In genomic region chr9:110738054-110738453, GRCm38 (mm10) we compare ENCODE assay signal across 17 mouse cellular contexts. TPM values are rescaled to one million over a fixed set of nuclear protein-coding genes. Genes with fewer than 3 reads are reported as not detected.
DNase-seq lines count a peak whose midpoint lies in the region; ATAC-seq and TF ChIP-seq lines count a peak whose summit lies in the region.
"Had no signal": no experiment of that assay in that cellular context is flagged by ENCODE, and none has a peak within 500 bp of the region (broad histone marks: within the 10 kb centered on the region; RNA-seq: fewer than 3 reads in every experiment).

No protein-coding gene starts in this region.

- no peaks in the 10 kb centered on the region for H3K9me3 ChIP-seq in liver, postnatal 0 days (ENCODE audit: low read length)
- H3K9me3 ChIP-seq in liver, embryonic 12.5 days (replicated peaks): no peaks in the 10 kb centered on the region
- H3K9me3 ChIP-seq in MEL (replicated peaks; ENCODE audit: insufficient read depth, low read length): no peaks in the 10 kb centered on the region

- no peaks in the 10 kb centered on the region for H3K36me3 ChIP-seq in liver, postnatal 0 days (replicated peaks; ENCODE audit: insufficient read depth, low read length)
- no peaks in the 10 kb centered on the region for H3K36me3 ChIP-seq in liver, embryonic 12.5 days
- no peaks in the 10 kb centered on the region for H3K36me3 ChIP-seq in MEL (ENCODE audit: control insufficient read depth in 1 of 2, insufficient read depth in 2 of 2, low read length in 2 of 2)

- TF ChIP-seq EP300 in liver, postnatal 0 days (IDR thresholded peaks at IDR 0.05; ENCODE audit: low read depth): no peak
- no peak for TF ChIP-seq EP300 in MEL (IDR thresholded peaks at IDR 0.05; ENCODE audit: low read depth in 1 of 2, low read length in 2 of 2)

- no peaks in the 10 kb centered on the region for H3K79me2 ChIP-seq in MEL (ENCODE audit: control insufficient read depth, insufficient read depth, low read length, poor library complexity)

- H3K27ac ChIP-seq in liver, postnatal 0 days (ENCODE audit: low read depth): no peak overlapping the region
- no peak overlapping the region for H3K27ac ChIP-seq in liver, embryonic 12.5 days
- no peak overlapping the region for H3K27ac ChIP-seq in MEL (ENCODE audit: control insufficient read depth, low read depth, low read length)

- peak; percentile 31 for DNase-seq in kidney, adult 11 months
- no peak for DNase-seq in kidney, adult 8-10 months
- DNase-seq in liver, postnatal 0 days: no peak
- peak; percentile 42 for DNase-seq in MEL (ENCODE audit: low read depth, low spot score)
- peak; percentile 46 for DNase-seq in induced T-regulatory cell, adult 2 months (ENCODE audit: low read depth)
- no peak for DNase-seq in gastrocnemius, postnatal 14 days
- DNase-seq: adrenal gland, postnatal 25 days; cerebellum, postnatal 25 days; kidney, adult 18-20 months; left cerebral cortex, postnatal 4 days; right cerebral cortex, postnatal 4 days had no signal

- H3K4me3 ChIP-seq in liver, postnatal 0 days (ENCODE audit: low read depth, low read length): no peak overlapping the region
- no peak overlapping the region for H3K4me3 ChIP-seq in liver, embryonic 12.5 days
- no peak overlapping the region for H3K4me3 ChIP-seq in MEL (ENCODE audit: control insufficient read depth in 1 of 2, insufficient read depth in 1 of 2, low read depth in 2 of 2, low read length in 2 of 2)

- WGBS in liver, postnatal 0 days (ENCODE audit: insufficient replicate concordance): 19% methylated on average over 1 of the region's 1 CpGs
- WGBS in liver, embryonic 12.5 days (ENCODE audit: insufficient replicate concordance): 16% methylated on average over 1 of the region's 1 CpGs

- no peak for ATAC-seq in liver, postnatal 0 days
- no peak for ATAC-seq in liver, embryonic 12.5 days
- ATAC-seq: forebrain, embryonic 14.5 days had no signal

- intact Hi-C loops in gastrocnemius, postnatal 14 days (cut with DNase I; ENCODE audit: low total_unique reads): no loop called here

- no peak for TF ChIP-seq POLR2A in MEL (IDR thresholded peaks at IDR 0.05; ENCODE audit: control insufficient read depth in 1 of 2, insufficient read depth in 1 of 2, low read depth in 1 of 2, low read length in 2 of 2, poor library complexity in 1 of 2)

- peak; percentile 52 for TF ChIP-seq CTCF in liver, postnatal 0 days (IDR thresholded peaks at IDR 0.05; ENCODE audit: low read depth)
- TF ChIP-seq CTCF in MEL (IDR thresholded peaks at IDR 0.05 in 2 of 3, conservative IDR thresholded peaks at IDR 0.05 in 1 of 3; ENCODE audit: control insufficient read depth in 1 of 3, insufficient read depth in 1 of 3, low read depth in 2 of 3, low read length in 3 of 3, poor library complexity in 1 of 3, severe bottlenecking in 1 of 3): peak; percentile 35 to 65 (median 60)

- peaks cover 15% of the 10 kb centered on the region for H3K4me1 ChIP-seq in liver, postnatal 0 days (ENCODE audit: insufficient read depth)
- peaks cover 18% of the 10 kb centered on the region for H3K4me1 ChIP-seq in liver, embryonic 12.5 days
- 0 out of 4 replicates have a peak, but pooled peaks cover 0 to 4% of the 10 kb centered on the region in 2 experiments for H3K4me1 ChIP-seq in MEL (ENCODE audit: control insufficient read depth in 1 of 2, insufficient read depth in 2 of 2, low read length in 2 of 2)

- peak; percentile 47 for TF ChIP-seq RAD21 in MEL (IDR thresholded peaks at IDR 0.05; ENCODE audit: low read depth, low read length)

- H3K27me3 ChIP-seq in liver, postnatal 0 days (ENCODE audit: insufficient read depth, low read length): peaks cover 34% of the 10 kb centered on the region
- H3K27me3 ChIP-seq in liver, embryonic 12.5 days (replicated peaks): peaks cover 94% of the 10 kb centered on the region
- no peaks in the 10 kb centered on the region for H3K27me3 ChIP-seq in MEL (ENCODE audit: control insufficient read depth in 1 of 2, insufficient read depth in 2 of 2, low read length in 2 of 2)

- H3K9ac ChIP-seq in liver, postnatal 0 days (replicated peaks): no peak overlapping the region
- no peak overlapping the region for H3K9ac ChIP-seq in liver, embryonic 12.5 days
- H3K9ac ChIP-seq in MEL (ENCODE audit: control insufficient read depth, low read depth, low read length, poor library complexity, severe bottlenecking): no peak overlapping the region

- no peak overlapping the region for H3K4me2 ChIP-seq in liver, postnatal 0 days (ENCODE audit: low read depth, low read length)
- no peak overlapping the region for H3K4me2 ChIP-seq in liver, embryonic 12.5 days
- H3K4me2 ChIP-seq: midbrain, embryonic 11.5 days had no signal

TF ChIP-seq in MEL, 35 proteins besides CTCF, POLR2A, EP300 and RAD21:
- no peak for TF ChIP-seq MXI1 (IDR thresholded peaks at IDR 0.05; ENCODE audit: low read depth, low read length)
- 0 out of 2 replicates have a peak, but pooled peaks have one; percentile 16 for TF ChIP-seq ZNF384 (IDR thresholded peaks at IDR 0.05; ENCODE audit: low read depth, low read length)
- no peak for TF ChIP-seq CHD2 (IDR thresholded peaks at IDR 0.05; ENCODE audit: low read length)
- TF ChIP-seq NELFE (IDR thresholded peaks at IDR 0.05; ENCODE audit: low read depth, low read length): no peak
- TF ChIP-seq GABPA (IDR thresholded peaks at IDR 0.05; ENCODE audit: low read depth, low read length): no peak
- no peak for TF ChIP-seq SIN3A (IDR thresholded peaks at IDR 0.05; ENCODE audit: low read length)
- TF ChIP-seq SMC3 (IDR thresholded peaks at IDR 0.05; ENCODE audit: low read depth, low read length): peak; percentile 56
- TF ChIP-seq CHD1 (IDR thresholded peaks at IDR 0.05; ENCODE audit: low read depth, low read length): no peak
- no peak for TF ChIP-seq HCFC1 (IDR thresholded peaks at IDR 0.05; ENCODE audit: low read depth, low read length)
- TF ChIP-seq USF1 (IDR thresholded peaks at IDR 0.05; ENCODE audit: low read depth, low read length): no peak

RNA-seq across cellular contexts. Expression of gene Myl3, which starts 3.6 kb away (rescaled TPM):
- 0.52 and 2.0 TPM in 2 replicates for polyA plus RNA-seq in liver, postnatal 0 days (2015; fragmentation: Nextera tagmentation; extraction: Ambion mirVana)
- polyA plus RNA-seq in liver, embryonic 12.5 days (2016; fragmentation: Nextera tagmentation; extraction: Ambion mirVana): 0.48 and 1.6 TPM in 2 replicates
- not detected in 2 replicates for total RNA-seq in MEL (2012; rRNA removed)
- polyA plus RNA-seq in MEL (2012; ENCODE audit: insufficient read depth in 1 of 2, insufficient read length in 2 of 2, low read depth in 1 of 2, low replicate concordance in 2 of 2, missing spikeins in 1 of 2): not detected
- total RNA-seq in gastrocnemius, postnatal 14 days (2021): 100 to 1,000 TPM; 358 to 691 TPM
- total RNA-seq: adrenal gland, postnatal 25 days; hematopoietic stem cell, adult 5-6 weeks had no signal

RNA-seq across cellular contexts. Expression of gene Pth1r, which starts 8.9 kb away (rescaled TPM):
- polyA plus RNA-seq in liver, postnatal 0 days (2015; fragmentation: Nextera tagmentation; extraction: Ambion mirVana): 5.2 and 5.3 TPM in 2 replicates
- 7.8 and 9.1 TPM in 2 replicates for polyA plus RNA-seq in liver, embryonic 12.5 days (2016; fragmentation: Nextera tagmentation; extraction: Ambion mirVana)
- 0.15 and 0.33 TPM in 2 replicates for total RNA-seq in MEL (2012; rRNA removed)
- polyA plus RNA-seq in MEL (2012; ENCODE audit: insufficient read depth in 1 of 2, insufficient read length in 2 of 2, low read depth in 1 of 2, low replicate concordance in 2 of 2, missing spikeins in 1 of 2): under 1 TPM in 1 of 2 experiments, not detected in 1; 0.77 TPM
- total RNA-seq in gastrocnemius, postnatal 14 days (2021): 1 to 10 TPM; 2.7 to 4.3 TPM
- total RNA-seq: hematopoietic stem cell, adult 5-6 weeks had no signal

RNA-seq across cellular contexts. Expression of gene Prss42, which starts 59.9 kb away (rescaled TPM):
- polyA plus RNA-seq in liver, postnatal 0 days (2015; fragmentation: Nextera tagmentation; extraction: Ambion mirVana): not detected in 2 replicates
- polyA plus RNA-seq in liver, embryonic 12.5 days (2016; fragmentation: Nextera tagmentation; extraction: Ambion mirVana): not detected in 2 replicates
- total RNA-seq in MEL (2012; rRNA removed): not detected in 2 replicates
- polyA plus RNA-seq in MEL (2012; ENCODE audit: insufficient read depth in 1 of 2, insufficient read length in 2 of 2, low read depth in 1 of 2, low replicate concordance in 2 of 2, missing spikeins in 1 of 2): not detected
- not detected for total RNA-seq in gastrocnemius, postnatal 14 days (2021)
- total RNA-seq: adrenal gland, postnatal 25 days; gastrocnemius, adult 18-20 months; hematopoietic stem cell, adult 5-6 weeks; layer of hippocampus, postnatal 10 days; left cerebral cortex, postnatal 4 days had no signal
- polyA plus RNA-seq: forebrain, embryonic 14.5 days; midbrain, embryonic 11.5 days had no signal

Comparison
In these comparisons a context has a peak if more than half of its experiments do, and no peak if none do; other contexts are left out.
1. DNase-seq: peak in kidney, adult 11 months (single experiment), MEL (single experiment) and induced T-regulatory cell, adult 2 months (single experiment); none in kidney, adult 8-10 months (0 of 2), liver, postnatal 0 days (single experiment) and gastrocnemius, postnatal 14 days (single experiment).